Mouse (Mus musculus) kidney, embryonic 14.5 days (tissue): Measurements from ENCODE around the gene Golt1a. TPM values are rescaled to one million over a fixed set of nuclear protein-coding genes. Genes with fewer than 3 reads are reported as not detected.

Experiments used
- ATAC-seq: fragments of 200-750 bp; cut with Nextera tagmentation; 2 replicates; pipeline ENCODE4 v1.8.0; 2017; ENCODE audit warnings: moderate number of reproducible peaks, mild to moderate bottlenecking, moderate TSS enrichment, moderate library complexity; ENCODE audit not compliant: low FRiP score, low TSS enrichment
- H3K27ac ChIP-seq: fragments of 300-500 bp; sonication (generic); 2 replicates; pipeline ENCODE4 v1.5.1; 2014; ENCODE audit warnings: low read depth, mild to moderate bottlenecking, low read length, moderate library complexity, mixed read lengths
- H3K27me3 ChIP-seq: fragments of 300-500 bp; sonication (generic); 2 replicates; pipeline ENCODE4 v1.6.1; 2014; ENCODE audit warnings: mild to moderate bottlenecking, low read length; ENCODE audit not compliant: control insufficient read depth, insufficient read depth
- H3K36me3 ChIP-seq: fragments of 300-500 bp; sonication (generic); 2 replicates; pipeline ENCODE4 v1.6.1; 2014; ENCODE audit warnings: low read length, mixed read lengths; ENCODE audit not compliant: control insufficient read depth, insufficient read depth
- H3K4me1 ChIP-seq: fragments of 300-500 bp; sonication (generic); 2 replicates; pipeline ENCODE4 v1.6.1; 2014; ENCODE audit warnings: low read length, mixed read lengths; ENCODE audit not compliant: control insufficient read depth, insufficient read depth
- H3K4me2 ChIP-seq: fragments of 300-500 bp; sonication (generic); replicated peaks from 2 replicates; pipeline ENCODE4 v1.6.1; 2014; ENCODE audit warnings: low read depth, mild to moderate bottlenecking, low read length
- H3K4me3 ChIP-seq: fragments of 300-500 bp; sonication (generic); 2 replicates; pipeline ENCODE4 v1.5.1; 2014; ENCODE audit warnings: mild to moderate bottlenecking, low read length
- H3K9ac ChIP-seq: fragments of 300-500 bp; sonication (generic); 2 replicates; pipeline ENCODE4 v1.6.1; 2014; ENCODE audit warnings: low read depth, mild to moderate bottlenecking, low read length, moderate library complexity
- H3K9me3 ChIP-seq: fragments of 300-500 bp; sonication (generic); 2 replicates; pipeline ENCODE4 v1.6.1; 2016; ENCODE audit warnings: low read length; ENCODE audit not compliant: control insufficient read depth
- WGBS: fragments of 180-500 bp; shearing (Covaris S2); extraction: QIAGEN DNeasy Blood & Tissue Kit; methylation state at CpG from one replicate; pipeline ENCODE4 v1.1.7; 2014; 5-methylcytosine and 5-hydroxymethylcytosine counted together
- polyA plus RNA-seq: library from polyadenylated mRNA; unstranded; fragments of >200 nt; fragmentation: Nextera tagmentation; extraction: Ambion mirVana; gene quantifications from 2 replicates; pipeline ENCODE4 v1.2.1, GENCODE M21; 2014

The Golt1a gene
- polyA plus RNA-seq: 2.6 and 6.1 TPM in 2 replicates

DNA sequence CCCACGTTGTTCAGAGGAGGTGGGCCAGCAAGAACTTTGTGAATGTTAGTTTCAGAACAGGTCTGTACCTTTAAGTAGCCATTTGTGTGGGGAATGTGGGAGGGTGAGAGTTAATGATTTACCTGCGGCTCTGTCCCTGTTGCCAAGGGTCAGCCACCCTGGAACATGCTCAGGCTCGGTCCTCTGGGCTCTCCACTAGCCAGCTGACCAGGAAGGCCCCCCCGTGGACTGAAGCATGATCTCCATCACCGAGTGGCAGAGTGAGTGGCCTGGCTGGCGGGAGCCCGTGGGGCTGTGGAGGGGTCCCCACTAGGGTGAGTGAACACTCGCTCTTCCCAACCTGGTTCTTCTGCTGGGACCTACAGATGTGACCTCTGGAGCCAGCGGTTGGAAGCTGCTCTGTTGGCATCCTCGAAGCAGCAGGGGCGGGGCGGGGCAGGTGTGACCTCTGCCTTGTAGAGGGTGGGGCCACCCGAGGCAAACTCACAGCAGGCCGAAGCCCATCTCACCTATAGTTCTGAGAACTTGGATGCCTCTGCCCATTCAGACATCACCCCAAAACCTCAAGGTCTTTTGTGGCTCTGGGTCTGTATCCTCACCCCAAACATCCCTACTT lies at the start of gene Golt1a:
Gene Golt1a, plus strand, starts transcription at position 149 of the 616 bp plus-strand sequence.
- 37% methylated on average over 13 of the region's 14 CpGs for WGBS
- Histone ChIP-seq H3K27me3 (no peaks in the 10 kb centered on the region), H3K36me3 (no peaks in the 10 kb centered on the region), H3K9ac (peak within 1 kb of the TSS; percentile 34; the same call in 1 of the 2 replicates), H3K4me3 (peak within 1 kb of the TSS; percentile 25), H3K27ac (peak within 1 kb of the TSS; percentile 30; the same call in 1 of the 2 replicates), H3K4me2 (peak within 1 kb of the TSS; percentile 25), H3K9me3 (no peaks in the 10 kb centered on the region), H3K4me1 (peaks cover 8% of the 10 kb centered on the region)
- 0 out of 2 replicates have a peak, but pooled peaks have one; percentile 46 for ATAC-seq

DNA sequence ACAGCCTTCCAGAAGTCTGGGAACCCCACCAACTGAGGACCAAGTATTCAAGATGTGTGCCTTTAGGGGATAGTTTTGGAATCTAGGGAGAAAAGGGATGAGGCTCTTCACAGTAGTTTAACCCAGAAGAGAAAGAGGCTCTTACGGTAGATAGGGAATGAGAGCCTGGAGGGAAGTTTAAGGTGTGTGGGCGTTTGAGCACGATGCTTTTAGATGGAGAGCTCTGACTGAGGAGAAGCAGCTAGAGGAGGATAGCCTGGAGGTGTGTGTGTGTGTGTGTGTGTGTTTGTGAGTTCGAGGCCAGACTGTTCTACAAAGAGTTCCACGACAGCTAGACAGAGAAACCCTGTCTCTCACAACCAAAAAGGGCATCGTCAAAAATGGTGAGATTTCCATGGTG lies 47.0 kb upstream of the Golt1a start:
- H3K27ac ChIP-seq: no peak overlapping the region
- WGBS: 88% methylated on average over 6 of the region's 6 CpGs
- no peak overlapping the region for H3K4me2 ChIP-seq

DNA sequence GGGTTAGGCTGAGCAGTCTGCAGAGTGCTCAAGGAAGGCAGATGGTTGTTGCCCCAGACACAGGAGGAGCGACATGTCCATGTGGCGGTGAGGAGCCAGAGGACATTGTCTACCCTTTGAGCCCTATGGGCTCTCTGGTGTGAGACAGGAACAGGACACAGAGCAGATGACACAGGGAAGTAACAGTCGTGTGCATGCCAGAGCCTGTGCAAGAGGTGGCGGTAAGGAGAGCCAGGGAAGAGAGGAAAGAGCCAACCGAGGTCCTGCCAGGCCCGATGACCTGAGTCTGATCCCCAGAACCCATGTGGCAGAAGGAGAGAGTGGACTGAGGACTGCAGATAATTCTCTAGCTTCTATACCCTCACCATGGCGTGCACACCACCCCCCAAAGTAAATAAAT lies 46.5 kb upstream of the Golt1a start:
- H3K4me2 ChIP-seq: no peak overlapping the region
- ATAC-seq: no peak
- H3K9me3 ChIP-seq: no peaks in the 10 kb centered on the region
- no peak overlapping the region for H3K4me3 ChIP-seq
- peaks cover 8% of the 10 kb centered on the region; the same call in 1 of the 2 replicates for H3K4me1 ChIP-seq
- H3K36me3 ChIP-seq: 0 out of 2 replicates have a peak, but pooled peaks cover 3% of the 10 kb centered on the region
- no peak overlapping the region for H3K27ac ChIP-seq
- WGBS: 92% methylated on average over 7 of the region's 7 CpGs
- H3K9ac ChIP-seq: no peak overlapping the region
- no peaks in the 10 kb centered on the region for H3K27me3 ChIP-seq

More for the DNA sequence above, 47.0 kb upstream of the Golt1a start:
- Histone ChIP-seq H3K4me1 (peaks cover 8% of the 10 kb centered on the region; the same call in 1 of the 2 replicates), H3K36me3 (0 out of 2 replicates have a peak, but pooled peaks cover 3% of the 10 kb centered on the region), H3K9me3 (no peaks in the 10 kb centered on the region), H3K27me3 (no peaks in the 10 kb centered on the region), H3K4me3 (no peak overlapping the region), H3K9ac (no peak overlapping the region)
- no peak for ATAC-seq

DNA sequence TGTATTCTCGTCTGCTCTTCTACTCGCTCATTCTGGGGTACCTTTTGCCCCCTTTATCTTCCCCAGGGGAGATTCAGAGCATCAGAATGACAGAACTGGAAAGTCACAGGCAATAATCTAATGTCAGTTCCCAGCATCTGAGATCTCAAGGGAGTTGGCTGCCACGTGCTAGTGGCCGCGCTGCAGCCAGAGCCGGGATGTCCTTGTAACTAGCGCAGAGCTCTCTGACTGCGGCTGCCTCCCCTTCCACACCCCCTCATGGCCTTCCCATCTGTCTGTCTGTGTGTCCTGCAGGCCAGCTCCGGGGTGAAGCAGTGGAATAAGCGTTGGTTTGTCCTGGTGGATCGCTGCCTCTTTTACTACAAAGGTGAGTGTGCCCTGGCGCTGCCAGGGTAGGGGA lies 45.2 kb upstream of the Golt1a start:
- ATAC-seq: no peak
- Histone ChIP-seq H3K36me3 (0 out of 2 replicates have a peak, but pooled peaks cover 6% of the 10 kb centered on the region), H3K9ac (no peak overlapping the region), H3K4me1 (peaks cover 8% of the 10 kb centered on the region; the same call in 1 of the 2 replicates), H3K4me2 (no peak overlapping the region), H3K9me3 (no peaks in the 10 kb centered on the region), H3K27ac (no peak overlapping the region), H3K4me3 (no peak overlapping the region), H3K27me3 (no peaks in the 10 kb centered on the region)
- 57% methylated on average over 12 of the region's 12 CpGs for WGBS

DNA sequence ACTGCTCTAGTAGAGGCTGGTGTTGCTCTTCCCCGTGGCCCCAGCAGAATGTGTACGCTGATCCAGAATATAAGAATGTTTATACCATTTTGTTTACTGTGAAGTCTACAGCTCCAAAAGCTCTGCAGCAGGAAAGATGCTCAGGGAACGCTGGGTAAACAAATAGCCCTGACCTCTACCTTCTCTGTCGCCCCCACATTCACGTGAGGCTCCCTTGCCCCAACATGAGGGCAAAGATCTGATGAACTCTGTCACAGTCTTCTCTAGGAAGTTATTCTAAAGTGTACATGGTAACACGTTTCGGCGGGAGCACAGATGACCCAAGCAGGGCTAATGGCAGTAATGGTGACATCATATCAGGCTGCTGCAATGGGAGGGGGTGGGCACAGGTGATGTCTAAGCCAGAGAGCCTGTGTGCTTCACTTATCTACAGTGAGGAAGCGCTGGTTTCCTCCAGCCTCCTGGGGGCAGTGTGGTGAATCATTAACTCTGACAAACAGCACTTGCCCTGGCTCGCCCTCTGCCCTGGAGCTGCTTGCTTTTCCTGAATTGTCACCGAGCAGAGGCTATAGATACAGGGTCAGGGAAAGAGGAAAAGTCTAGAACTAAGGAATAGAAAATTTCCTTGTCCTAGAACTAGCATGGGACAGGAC lies 44.4 kb upstream of the Golt1a start:
- peak; percentile 32 for ATAC-seq
- Histone ChIP-seq H3K27ac (no peak overlapping the region), H3K4me2 (no peak overlapping the region), H3K4me1 (peaks cover 8% of the 10 kb centered on the region; the same call in 1 of the 2 replicates), H3K4me3 (no peak overlapping the region), H3K9me3 (no peaks in the 10 kb centered on the region), H3K27me3 (no peaks in the 10 kb centered on the region), H3K9ac (no peak overlapping the region), H3K36me3 (0 out of 2 replicates have a peak, but pooled peaks cover 6% of the 10 kb centered on the region)
- WGBS: 45% methylated on average over 11 of the region's 11 CpGs

DNA sequence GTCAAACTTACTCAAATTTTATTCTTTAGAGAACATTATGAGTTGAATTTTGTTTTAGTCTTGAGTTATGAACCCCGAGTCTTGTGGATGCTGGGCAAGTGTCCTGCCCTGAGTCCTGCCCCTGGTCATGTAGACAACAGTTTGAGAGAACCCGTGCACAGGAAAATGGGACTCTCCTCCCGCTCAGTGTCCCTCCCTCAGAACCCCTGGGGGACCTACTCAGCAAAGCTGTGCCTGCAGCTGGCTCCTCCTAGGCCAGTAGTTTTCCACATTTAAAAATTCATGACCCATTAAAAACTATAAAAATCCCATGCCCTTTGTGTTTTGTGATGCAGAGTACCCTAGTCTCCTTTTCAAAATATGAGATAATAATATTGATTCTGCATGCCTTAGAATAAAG lies 42.5 kb upstream of the Golt1a start:
- ATAC-seq: no peak
- no peaks in the 10 kb centered on the region for H3K9me3 ChIP-seq
- H3K27me3 ChIP-seq: no peaks in the 10 kb centered on the region
- H3K4me3 ChIP-seq: no peak overlapping the region
- H3K4me1 ChIP-seq: peaks cover 8% of the 10 kb centered on the region; the same call in 1 of the 2 replicates
- 65% methylated on average over 3 of the region's 3 CpGs for WGBS
- no peak overlapping the region for H3K9ac ChIP-seq
- H3K4me2 ChIP-seq: no peak overlapping the region
- H3K27ac ChIP-seq: no peak overlapping the region
- H3K36me3 ChIP-seq: 0 out of 2 replicates have a peak, but pooled peaks cover 2% of the 10 kb centered on the region

DNA sequence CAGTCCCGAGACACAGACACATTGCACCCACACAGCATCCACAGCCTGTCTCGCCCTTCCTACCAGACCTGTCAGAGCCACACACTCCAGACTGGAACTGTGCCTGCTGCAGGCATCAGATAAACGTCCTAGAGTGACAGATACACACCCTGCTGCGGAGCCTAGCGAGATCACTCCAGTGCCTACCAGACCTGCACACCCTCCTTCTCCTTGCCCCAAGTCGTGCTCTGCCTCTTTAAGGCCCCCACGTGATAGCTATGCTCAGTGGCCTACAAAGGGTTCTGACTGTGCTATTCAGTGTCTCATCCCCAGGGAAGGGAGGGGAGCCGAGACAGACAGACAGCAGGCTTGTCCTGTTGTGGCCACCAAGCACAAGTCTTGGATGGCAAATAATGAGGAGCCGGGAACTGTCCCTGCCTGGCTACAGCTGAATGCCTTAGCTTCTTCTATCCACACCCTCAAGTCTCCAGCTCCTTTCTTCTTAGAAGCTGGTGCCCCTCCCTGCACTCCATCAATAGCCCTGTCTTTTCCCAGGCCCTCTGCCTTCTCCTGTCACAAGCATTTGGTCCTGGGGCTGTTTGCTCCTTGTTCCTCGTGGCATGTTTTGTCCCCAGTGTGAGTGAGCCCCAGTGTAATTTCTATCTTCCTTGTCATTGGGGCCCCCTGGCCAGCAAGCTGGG lies 41.6 kb upstream of the Golt1a start:
- no peak overlapping the region for H3K27ac ChIP-seq
- H3K27me3 ChIP-seq: no peaks in the 10 kb centered on the region
- no peak overlapping the region for H3K9ac ChIP-seq
- WGBS: 33% methylated on average over 10 of the region's 10 CpGs
- H3K4me1 ChIP-seq: peaks cover 8% of the 10 kb centered on the region; the same call in 1 of the 2 replicates
- no peak overlapping the region for H3K4me2 ChIP-seq
- no peaks in the 10 kb centered on the region for H3K9me3 ChIP-seq
- ATAC-seq: no peak
- H3K4me3 ChIP-seq: no peak overlapping the region
- peaks cover 2% of the 10 kb centered on the region; the same call in 1 of the 2 replicates for H3K36me3 ChIP-seq

DNA sequence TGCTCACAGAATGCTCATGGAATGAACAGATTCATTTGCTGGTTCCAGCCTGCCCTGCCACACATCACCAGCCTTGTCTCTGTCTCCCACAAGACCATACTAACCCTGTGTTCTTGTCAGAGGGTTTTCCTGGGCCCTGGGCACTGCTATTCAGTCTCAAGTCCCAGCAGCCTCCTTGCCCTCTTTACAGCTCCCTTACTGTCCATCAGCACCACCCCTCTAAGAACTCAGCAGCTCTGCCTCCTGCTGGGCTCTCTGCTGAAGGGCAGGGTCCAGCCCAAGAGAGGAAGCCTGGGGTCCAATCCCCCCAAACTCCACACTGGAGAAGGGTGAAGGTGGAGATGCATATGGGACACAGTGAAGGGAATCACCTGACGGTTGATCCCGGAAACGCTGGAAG lies 41.1 kb upstream of the Golt1a start:
- Histone ChIP-seq H3K27me3 (no peaks in the 10 kb centered on the region), H3K27ac (no peak overlapping the region), H3K4me3 (no peak overlapping the region), H3K36me3 (peaks cover 2% of the 10 kb centered on the region; the same call in 1 of the 2 replicates), H3K9ac (no peak overlapping the region), H3K4me1 (peaks cover 8% of the 10 kb centered on the region; the same call in 1 of the 2 replicates), H3K9me3 (no peaks in the 10 kb centered on the region), H3K4me2 (no peak overlapping the region)
- WGBS: 68% methylated on average over 3 of the region's 3 CpGs
- no peak for ATAC-seq
